Mouse (Mus musculus) ovary, postnatal 10 days (tissue): ENCODE data around the gene Gm26920.
A peak's percentile ranks its signal among the peaks of the same experiment; 100 is the strongest.
"Not testable (repeated sequence)": the region's sequence is repeated elsewhere in the genome, so short reads cannot be mapped to it uniquely, and the experiment has no call there.

Experiments used
- DNase-seq: peaks from one replicate; pipeline ENCODE4 v3.0.0; 2022; ENCODE audit warnings: low spot score

Gene Gm26920

DNA sequence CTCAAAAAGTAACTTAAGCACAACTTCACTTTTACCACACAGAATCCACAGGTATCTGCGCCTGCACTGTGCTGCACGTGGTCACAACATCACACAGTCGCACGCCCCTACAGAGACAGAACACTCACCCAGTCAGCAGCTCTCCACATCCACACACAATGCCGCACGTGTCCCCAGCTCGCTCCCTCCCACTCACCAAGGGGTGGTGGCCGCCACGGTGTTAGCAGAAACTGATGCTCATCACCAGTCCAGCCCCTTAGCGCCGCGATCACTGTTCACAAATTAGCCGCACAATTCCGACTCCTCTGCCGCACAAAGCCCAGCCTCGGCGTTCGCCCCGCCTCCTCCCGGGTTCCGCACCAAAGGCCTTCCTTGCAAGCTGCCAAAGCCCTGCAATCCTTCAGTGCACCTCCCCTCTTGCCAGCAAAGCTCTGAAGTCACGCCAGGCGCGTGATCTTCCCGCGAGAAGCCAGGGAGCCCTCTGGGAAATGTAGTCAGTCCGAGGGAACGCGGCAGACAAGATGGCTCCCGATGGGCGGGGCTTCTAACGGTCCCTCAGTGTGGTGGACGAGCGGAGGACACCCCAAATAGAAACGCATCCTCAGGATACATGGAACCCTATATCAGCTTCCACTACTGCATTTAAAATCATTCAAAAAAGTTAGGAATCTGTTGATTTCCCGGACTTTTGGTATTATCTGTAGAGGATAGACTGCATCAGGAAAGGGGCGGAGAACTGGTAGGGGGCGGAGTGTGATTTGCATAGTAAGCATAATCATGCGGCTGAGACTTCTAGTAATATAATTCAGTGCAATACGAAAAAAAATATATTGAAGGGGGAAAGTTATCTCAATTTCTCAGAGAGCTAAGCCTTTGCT, at the start of gene Gm26920, which contains the start of gene Zfp566:
TSS of gene Gm26920 (minus strand) at position 319 of the 878 bp plus-strand sequence.
TSS of gene Zfp566 (minus strand) at position 436 of the 878 bp plus-strand sequence.
- peak; percentile 85 for DNase-seq

GRCm38 (mm10) chr7:30136826-30137225, 46.6 kb upstream of the Gm26920 start:
- DNase-seq, result no peak

- DNase-seq, result no peak
These were observed 42.2 kb upstream of the Gm26920 start for GRCm38 (mm10) chr7:30132396-30132795.

GRCm38 (mm10) chr7:30129900-30130299, 39.7 kb upstream of the Gm26920 start:
- no peak for DNase-seq

- DNase-seq, result no peak
These were observed 31.9 kb upstream of the Gm26920 start for GRCm38 (mm10) chr7:30122188-30122530.

DNA sequence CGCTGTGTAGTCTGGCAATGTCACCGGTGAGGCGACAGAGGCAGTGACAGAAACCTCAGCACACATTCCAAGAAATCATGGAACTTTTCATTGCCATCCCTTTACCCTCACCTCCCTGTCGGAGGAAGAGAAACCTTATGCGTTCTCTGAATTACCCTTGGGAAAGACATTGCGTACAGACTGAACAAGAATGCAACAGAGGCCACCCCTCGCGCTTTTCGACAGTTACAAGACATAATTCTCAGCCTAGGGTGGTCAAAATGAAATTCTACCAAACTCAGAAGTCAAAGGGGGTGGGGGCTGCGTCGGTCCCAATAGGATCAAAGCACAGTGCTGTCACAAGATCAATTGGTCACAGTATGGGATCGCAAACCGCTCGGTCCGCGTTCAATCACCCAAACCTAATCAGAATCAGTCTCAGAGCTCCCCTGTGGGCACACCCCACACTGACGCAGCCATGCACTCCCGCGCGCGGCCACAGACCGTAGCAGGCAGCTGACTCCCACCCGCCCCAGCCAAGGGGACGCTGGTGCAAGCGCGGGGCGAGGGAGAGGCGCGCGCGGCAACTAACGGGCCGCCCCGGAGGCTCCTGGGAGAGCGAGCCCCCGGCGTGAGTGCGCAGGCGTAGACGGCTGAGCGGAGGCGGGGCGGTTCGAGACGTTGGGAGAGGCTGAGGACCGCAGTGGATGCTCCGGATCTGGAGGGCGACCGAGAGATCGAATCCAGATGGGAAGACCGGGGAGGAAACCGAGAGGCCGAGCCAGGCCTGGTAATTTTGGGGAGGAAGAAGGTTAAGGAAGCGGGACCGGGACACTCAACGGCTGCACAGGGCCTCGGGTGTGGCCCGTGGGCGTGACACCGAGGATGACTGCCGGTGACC, 31.3 kb upstream of the Gm26920 start, which contains the start of gene Zfp382:
TSS of gene Zfp382 (plus strand) at position 635 of the 880 bp plus-strand sequence.
- DNase-seq, result peak; percentile 83

- DNase-seq, result not testable (repeated sequence)
These were observed 27.7 kb upstream of the Gm26920 start for GRCm38 (mm10) chr7:30117935-30118334.

GRCm38 (mm10) chr7:30116076-30116475, 25.9 kb upstream of the Gm26920 start:
- no peak for DNase-seq

GRCm38 (mm10) chr7:30099297-30099696, 9.1 kb upstream of the Gm26920 start:
- DNase-seq, result no peak

- DNase-seq, result no peak
These were observed 5.4 kb upstream of the Gm26920 start for GRCm38 (mm10) chr7:30095551-30096125.

DNA sequence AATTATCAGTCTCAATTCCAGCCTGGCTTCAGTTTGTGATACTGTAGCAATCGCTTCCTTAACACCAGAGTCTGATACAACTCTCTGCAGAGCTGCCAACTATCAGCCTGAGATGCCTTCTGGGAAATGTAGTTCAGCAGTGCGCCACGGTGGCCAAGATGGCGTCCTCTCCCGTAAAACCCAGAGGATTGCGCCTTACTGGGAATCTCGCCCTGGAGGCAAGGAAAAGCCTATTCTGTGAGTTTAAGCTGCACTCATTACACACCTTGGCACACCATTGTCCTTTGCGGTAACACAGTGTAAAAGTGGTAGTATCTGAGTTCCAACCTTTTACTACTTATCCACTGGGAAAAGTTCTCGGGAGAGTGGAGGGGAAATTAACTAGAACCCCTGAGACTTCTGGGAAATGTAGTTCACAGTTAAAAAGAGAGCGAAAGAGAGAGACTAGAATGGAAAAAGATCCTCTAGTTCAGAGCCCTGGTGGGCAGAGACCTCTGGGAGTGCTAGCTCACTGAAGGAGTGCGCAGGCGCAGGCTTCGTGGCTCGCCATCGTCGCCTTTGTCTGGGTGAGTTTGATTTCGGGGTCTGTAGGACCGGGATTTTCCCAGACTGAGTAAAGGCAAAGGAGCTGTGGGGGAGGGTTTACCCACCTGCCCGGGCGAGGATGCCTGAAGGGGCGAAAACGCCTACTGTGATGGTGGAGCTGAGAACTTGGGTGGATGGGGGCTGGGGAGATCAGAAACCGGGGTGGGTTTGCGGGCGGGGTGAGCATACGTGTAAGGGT, 4.6 kb upstream of the Gm26920 start, which contains the start of gene Zfp260:
TSS of gene Zfp260 (plus strand) at position 132 of the 784 bp plus-strand sequence.
- DNase-seq, result peak; percentile 92

- DNase-seq, result no peak
These were observed 3.8 kb upstream of the Gm26920 start for GRCm38 (mm10) chr7:30093918-30094415.

DNA sequence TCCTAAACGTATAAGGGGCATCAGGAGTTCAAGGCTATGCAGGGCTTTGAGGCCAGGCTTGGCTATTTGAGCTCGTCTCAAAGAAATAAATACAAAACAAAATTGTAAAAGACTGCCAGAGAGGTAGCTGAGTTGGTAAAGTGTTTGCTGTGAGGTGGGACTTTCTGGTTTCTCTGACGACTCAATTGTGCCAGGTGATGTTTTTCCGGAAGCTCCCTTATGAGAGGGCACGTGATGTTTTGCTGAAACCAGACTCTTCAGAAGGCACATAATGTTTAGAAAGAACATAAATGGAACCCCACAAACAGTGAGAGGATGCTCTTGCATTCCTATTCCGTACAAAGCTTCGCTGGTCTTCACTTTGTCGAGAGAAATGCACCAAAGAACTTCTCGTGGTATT, 2.5 kb upstream of the Gm26920 start:
- no peak for DNase-seq

GRCm38 (mm10) chr7:30090970-30091585, 868 bp upstream of the Gm26920 start:
- no peak for DNase-seq

- no peak for DNase-seq
These were observed 805 bp downstream of the Gm26920 start for GRCm38 (mm10) chr7:30089405-30089804.

- DNase-seq, result no peak
These were observed 3.7 kb downstream of the Gm26920 start for GRCm38 (mm10) chr7:30086524-30086923.

DNA sequence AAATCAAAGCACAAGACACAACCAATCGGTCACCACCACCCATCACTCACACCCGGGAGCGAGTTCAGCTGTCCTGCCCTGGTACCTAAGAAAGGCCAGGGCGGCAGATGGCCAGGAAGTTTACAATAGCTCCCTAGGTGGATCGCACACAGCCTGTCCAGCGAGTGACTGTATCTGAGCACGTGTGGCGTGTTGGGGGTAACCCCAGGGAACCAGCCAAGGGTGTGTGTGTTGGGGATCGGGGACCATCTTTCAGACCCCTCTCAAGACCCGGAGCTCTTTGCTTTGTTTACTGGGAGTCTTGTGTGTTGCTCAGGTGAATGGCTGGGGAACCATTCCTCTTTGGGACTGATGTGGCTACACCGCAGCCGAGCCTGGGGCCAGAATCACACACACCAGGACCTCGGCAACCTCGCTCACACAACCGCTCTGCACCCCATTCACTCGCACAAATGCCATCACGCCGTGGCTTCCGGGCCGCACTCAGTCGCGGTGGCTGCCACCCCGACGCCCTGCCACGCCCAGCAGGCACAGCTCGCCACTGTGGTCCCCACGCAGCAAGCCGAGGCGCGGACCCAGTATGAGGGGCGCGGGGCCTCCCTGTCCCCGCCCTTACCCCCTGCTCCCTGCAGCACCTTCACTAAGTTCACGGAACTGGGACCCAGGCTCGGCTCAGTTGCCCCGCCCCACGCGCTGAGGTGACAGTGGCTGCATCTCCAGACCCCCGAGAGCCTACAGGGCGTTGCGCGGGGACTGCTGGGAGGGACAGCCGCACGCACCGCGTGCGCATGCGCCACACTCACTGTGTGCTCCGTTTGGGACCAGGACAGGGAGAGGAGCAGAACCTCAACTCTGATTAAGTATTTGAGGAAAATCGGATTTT, 17.8 kb downstream of the Gm26920 start, which contains the start of gene Zfp82:
TSS of gene Zfp82 (minus strand) at position 755 of the 883 bp plus-strand sequence.
- DNase-seq, result peak; percentile 62

DNA sequence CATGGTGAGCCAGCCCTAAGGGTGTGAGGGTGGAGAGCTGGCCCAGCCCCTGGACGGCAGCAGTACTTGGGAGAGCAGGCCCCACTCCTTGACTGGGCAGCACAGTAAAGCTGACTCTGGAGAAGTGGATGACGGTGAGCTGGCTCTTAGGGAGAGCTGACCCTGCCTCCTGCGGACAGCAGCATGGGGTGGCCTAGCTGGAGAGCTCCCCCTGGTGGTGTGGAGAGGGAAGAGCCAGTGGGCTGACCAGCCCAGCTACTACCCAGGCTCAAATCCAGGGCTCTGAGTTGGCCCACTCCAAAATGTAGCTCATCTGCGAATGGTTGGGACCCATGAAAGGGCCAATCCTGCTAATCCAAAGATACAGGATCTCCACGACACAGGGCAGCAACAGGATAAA, 25.6 kb downstream of the Gm26920 start:
- DNase-seq, result no peak

DNA sequence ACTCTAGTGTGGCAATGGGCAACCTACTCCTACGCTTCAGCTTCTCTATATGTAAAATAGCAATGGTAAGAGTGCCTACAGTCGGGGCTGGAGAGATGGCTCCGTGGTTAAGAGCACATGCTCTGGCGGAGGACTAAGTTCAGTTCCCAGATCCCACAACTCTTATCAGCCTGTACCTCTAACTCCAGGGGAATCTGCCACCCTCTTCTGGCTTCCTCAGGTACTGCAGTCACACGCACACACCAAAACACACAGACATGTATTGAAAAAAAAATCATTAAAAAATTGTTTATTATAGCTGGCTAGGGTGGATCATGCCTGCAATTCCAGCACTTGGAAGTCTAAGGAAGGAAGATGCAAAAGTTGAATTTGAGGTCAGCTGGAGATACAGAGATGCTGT, 27.7 kb downstream of the Gm26920 start:
- no peak for DNase-seq

- no peak for DNase-seq
These were observed 29.9 kb downstream of the Gm26920 start for GRCm38 (mm10) chr7:30060341-30060740.
